Mouse (Mus musculus) retina, postnatal 1 day (tissue): Measurements from ENCODE around the gene Poc1b.

Experiments used
- DNase-seq: peaks from one replicate; pipeline ENCODE4 v3.0.0-alpha.2; 2012

Gene Poc1b

DNA sequence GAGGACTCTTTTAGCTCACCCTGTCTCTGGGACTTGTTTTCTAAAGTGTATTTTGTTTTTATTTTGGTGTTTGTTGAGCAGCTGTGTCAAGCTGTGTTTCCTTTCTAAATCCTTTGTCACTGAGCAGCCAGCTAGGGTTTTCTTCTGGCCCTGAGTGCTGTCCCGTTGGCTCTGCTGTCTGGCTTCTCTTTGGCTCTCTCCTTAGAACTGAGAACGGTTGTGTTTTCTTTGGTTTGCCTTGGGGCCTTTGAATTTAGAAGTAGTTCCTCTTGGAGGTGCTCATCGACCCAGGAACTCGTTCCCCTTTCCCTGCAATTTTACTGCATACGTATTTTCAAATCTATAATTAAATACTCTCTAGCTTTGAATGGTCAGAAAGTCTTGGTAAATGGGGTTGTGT, 56.2 kb downstream of the Poc1b start:
- no peak for DNase-seq

DNA sequence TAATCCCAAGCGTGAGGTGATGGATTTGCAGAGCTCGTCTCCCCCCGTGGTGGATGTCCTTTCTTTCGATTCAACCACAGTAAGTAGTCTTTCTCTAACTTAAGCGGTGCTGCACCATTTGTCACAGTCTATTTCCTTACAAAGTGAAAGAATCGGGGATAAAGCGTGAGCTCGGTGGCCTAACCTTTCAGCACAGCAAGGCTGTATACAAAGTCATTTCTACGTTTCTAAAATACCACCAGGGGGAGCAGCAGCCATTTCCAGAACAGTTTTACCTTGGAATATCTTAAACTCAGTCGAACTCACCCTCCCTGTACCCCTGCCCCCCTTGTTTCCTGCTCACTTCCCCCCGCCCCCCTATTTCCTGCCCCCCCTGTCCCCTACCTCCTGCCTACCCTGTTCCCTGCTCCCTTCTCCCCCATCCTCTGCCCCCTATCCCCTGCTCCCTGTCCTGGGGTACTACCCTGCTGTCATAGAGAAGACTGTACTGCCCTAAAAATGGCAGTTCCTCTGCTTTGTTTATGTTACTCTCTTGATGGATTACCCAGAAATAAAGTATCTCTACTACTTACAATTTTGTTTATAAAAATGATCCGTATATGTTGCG, 58.1 kb downstream of the Poc1b start:
- peak; percentile 76 for DNase-seq

DNA sequence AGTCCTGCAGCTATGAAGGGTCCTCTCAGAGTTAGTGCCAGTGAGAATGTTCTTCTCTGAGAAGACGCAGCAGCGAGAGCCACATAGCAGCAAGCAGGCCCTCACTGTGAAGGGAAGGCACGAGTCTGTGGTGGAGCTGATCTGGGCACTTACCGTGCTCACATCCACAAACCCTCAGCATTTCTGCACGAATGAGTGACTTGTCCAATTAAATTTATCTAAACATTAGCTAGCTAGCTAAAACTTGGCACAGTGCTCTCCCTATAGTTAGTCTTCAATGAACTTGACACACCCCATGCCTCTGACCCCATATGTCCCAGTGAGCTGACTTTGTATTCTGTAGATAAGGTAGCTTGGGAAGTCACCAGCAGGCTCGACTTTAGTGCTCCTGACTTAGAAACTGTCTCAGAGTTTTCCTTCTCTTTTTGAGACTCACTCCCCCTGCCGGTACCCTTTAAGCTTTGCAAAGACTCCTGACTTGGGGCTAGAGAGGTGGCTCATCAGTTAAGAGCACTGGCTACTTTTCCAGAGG, 59.0 kb downstream of the Poc1b start:
- peak; percentile 84 for DNase-seq

DNA sequence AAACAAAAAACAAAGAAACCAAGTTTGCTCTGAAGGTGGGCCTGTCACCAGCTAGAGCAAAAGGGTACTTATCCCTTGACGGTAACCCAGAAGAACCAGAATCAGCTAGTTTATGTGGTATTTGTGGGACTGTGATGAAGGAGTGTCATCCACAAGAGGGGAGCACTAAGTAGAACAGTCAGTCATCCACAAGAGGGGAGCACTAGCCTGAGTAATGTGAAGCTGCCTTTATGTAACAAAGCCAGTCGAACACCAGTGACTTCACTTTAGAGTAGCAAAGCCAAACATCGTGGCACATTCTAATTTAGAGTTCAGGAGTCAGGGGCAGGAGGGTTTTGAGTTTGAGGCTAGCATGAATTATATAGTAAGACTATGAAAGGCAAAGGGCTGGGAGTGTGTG, 59.6 kb downstream of the Poc1b start:
- no peak for DNase-seq

DNA sequence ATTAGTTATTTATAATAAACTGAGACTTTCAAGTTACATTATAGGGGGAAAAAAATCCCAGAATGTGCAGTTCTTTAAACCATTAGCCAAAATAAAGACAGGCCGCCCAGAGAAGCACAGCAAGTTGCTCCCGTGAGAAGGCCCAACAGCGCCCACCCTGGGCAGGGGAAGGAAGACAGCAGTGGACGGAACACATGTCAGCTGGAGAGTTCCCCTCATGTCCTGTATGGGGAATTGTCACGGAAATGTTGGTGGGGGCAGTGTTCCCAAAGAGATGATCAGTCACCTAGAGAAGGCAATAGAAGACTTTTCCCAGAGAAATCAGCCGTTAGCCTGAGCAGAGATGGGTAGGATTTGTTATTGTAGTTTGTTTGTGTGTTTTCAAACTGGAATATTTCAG, 61.6 kb downstream of the Poc1b start:
- DNase-seq = no peak

DNA sequence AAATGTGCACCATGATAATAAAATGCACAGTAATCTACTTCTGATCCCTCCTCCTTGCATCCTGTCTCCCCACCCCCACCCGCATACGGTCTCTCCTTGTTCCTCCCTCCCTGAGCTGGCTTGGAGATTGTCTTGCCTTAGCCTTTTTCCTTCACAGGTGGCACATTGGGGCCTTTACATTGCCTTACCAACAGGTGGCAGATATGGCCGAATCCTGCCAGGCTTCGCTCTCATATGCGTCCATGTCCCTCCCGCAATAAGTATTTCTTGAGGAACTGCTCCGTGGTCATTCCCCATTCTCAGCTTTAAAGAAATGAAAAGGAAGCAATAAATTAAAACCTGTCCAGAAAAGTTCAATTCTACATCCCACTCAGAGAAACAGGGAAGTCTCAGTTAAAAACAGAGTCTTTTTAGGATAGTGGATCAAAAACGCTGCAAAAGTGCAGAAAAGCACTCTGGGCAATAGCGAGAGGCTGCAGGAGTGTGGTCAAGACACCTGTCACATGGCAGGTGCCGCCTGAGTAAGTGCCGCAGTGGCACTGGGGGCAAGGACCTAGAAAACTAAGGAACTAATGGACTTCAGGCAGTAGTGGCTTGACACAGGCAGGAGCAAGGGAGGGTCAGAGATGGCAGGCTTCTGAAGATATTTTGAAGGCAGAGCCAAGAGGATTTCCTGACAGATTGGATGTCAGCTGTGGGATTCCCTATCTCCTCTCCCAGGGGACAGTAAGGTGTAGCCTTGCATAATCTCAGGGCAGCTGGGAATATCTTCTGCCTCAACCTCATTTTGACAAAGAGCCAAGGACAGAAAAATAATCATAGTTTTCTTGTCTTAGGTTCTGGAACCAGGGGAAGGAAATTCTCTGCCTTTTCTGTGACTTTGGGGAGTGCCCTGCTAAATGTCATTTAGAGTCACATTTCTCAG, 62.3 kb downstream of the Poc1b start:
- no peak for DNase-seq

DNA sequence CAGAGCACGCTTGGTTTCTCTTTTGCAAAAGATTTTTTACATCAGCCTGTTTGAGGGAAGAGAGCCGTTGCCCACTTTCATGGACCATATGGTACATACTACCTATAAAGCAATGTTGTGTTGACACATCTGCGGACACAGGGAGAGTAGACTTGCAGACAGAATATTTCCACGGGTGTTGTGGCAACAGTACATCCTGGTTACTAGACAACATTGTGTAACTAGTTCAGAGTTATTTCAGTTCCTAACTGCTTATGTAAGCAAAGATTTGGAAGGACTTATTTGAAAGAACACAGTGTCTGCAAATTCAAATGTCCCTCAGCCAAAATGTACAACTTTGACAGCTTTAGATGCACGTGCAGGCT, 62.9 kb downstream of the Poc1b start:
- no peak for DNase-seq

DNA sequence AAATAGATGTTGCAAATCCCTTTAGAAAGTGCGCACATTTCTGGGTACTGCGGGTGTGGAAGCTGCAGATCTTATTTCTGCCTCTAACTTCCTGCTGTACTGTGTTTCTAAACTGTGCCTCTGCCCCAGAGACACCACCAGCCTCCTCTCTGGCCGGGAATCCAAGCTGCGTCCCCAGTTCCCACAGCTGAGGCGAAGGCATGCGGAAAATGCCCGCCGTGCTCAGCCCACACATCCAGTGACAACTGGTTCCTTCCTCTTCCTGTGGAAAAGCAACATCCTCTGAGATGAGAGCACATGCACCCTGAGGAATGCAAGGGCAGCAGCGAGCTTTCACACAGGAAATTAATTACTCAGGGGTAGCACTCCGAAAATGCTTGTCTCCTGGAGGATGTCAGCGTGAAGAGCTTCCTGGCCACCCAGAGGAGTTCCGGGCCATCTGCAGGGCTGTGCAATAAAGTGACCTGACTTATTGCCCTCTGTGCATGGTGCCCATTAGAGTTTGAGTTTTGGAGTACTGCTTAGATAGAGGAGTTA, 65.2 kb downstream of the Poc1b start:
- DNase-seq = peak; percentile 62

DNA sequence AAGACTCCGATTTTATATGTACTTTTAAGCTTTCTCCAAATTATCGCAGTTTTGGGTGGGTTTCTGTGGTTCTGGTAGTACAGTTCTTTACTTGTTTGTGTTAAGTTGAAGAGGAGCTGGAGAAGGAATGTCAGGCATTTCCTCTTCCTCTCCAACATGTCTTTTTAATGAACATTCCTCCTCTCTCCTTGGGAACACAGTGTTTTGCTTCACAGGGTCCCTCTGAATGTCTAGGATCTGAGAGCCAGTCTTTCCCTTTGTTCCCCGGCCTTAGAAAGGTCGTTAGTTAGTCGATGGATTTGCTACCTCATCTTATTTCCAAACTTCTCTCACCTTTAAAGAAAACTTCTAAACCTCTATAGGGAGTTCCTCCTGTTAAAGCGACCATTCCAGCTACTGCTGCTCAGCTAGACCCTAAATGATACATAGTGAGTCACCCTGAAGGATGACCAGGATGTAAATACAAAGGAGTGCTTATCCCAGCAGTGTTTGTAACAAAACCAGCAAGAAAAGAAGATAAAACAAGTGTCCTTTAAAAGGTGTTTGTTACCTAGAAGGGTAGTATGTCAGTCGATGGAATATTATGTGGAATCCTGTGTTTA, 66.2 kb downstream of the Poc1b start:
- no peak for DNase-seq

DNA sequence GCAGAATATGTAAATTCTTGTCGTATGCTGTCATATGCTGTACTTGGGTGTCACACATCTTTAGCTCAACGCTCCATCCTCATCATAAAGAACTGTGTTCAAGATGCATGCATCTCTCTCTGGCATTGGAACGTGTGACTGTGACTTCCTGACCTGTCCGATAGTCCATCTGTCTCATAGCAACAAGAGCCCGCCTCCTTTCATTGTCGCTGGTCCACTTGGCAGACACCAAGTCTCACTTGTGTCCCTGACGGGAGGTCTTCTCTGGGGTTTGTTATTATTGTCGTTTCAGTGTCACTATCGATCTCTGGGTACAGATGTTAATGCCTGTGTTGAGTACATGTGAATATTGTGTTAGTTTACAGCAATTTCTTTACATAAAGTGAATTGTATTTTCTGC, 70.1 kb downstream of the Poc1b start:
- DNase-seq = no peak

DNA sequence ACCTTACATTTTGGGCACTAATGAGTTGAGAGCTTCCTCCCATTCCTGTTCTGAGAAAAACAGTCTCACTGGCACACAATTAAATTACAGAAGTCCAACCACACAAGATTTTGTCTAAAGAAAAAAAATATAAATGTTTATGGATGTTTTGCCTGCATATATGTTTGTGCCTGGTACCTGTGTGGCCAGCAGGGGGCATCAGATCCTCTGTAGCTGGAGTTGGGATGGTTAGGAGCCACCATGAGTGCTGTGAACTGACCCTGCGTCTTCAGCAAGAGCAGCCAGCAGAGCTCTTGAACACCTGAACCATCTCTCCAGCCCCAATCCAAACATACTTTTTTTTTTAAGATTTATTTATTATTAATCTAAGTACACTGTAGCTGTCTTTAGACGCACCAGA, 71.3 kb downstream of the Poc1b start:
- DNase-seq = no peak

DNA sequence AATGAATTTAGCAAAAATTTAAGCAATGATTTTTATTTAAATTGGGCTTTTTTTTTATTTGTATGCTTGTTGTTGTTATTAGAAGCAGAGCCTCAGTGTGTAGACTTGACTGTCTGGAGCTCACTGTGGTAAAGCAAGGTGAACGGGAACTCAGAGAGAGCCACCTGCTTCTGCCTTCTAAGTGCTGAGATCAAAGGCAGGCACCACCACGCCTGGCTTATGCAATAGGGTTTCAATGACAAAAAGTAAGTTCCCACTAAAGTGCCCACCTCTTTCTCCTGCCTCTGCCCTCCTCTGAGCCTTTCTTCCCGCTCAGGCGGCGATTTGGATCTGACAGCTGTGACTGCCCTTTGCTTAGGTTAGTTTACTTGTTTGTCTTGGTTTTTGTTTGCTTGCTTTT, 72.3 kb downstream of the Poc1b start:
- DNase-seq = no peak

DNA sequence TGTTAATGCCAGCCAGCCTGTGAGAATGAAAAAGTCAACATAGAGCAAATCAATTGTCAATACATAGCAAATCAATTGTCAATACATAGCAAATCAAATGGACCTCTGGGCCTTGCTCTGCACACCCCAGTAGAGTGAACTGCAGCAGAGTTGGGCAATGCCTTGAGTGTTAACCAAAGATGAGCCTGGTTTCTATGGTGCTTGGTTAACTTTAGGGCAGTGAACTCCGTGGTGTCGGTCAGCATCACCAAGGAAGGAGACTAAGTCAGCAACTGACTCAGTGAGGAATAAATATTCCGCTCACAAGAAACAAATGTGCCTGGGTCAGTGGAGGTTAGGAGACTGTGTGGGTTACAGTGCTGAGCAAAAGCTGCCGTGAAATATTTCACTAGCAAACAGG, 72.7 kb downstream of the Poc1b start:
- no peak for DNase-seq

DNA sequence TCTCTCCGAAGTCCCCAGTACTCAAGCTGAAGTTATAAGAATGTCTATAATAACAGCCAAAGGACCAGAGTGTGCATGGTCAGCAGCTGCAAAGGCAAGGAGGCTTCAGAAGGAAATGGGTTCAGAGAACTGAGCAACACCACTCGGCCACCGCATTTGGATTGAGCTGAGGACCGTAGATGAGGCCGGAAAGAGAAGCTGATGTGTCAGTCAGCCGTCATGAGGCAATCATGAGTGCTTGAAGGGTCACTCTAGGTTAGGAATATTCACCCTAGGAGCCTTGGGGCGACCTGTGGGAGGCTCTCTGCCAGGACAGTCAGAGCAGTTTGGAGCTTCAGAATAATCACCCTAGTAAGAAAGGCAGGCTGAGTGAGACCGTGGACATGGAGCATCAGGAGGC, 74.7 kb downstream of the Poc1b start:
- no peak for DNase-seq

DNA sequence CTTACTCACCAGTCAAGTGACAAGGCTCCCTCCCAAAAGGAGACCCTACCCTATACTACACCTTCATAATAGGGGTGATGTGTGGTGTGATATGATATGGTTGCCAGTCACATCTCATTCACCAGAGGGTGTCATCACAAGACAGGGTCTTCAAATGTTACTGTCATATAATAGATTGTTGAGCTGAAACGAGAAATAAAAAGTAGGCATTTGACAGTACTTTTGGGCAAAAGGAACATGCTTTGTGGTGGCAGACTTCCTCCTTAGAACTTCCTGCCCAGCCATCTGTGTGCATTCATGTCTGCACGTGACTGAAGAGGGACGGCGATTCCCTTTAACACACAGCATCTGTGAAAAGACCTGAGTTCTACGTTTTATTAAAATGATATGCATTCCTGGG, 75.3 kb downstream of the Poc1b start:
- no peak for DNase-seq

DNA sequence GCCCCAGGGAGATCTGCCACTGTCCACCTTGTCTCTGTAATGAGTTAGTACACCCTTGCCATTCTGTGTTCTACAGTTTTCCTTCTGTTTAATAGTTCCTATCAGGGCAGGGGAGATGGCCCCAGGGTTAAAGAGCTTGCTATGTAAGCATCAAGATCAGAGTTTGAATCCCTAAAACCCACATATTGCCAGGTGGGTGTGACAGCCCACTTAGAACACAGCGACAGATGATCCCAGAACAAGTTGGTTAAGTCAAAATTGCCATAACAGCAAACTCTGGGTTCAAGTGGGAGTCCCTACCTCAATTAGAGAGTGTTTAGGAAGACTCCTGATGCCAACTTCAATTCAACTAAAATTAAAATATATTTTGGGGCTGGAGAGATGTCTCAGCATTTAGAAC, 81.3 kb downstream of the Poc1b start:
- DNase-seq = no peak

DNA sequence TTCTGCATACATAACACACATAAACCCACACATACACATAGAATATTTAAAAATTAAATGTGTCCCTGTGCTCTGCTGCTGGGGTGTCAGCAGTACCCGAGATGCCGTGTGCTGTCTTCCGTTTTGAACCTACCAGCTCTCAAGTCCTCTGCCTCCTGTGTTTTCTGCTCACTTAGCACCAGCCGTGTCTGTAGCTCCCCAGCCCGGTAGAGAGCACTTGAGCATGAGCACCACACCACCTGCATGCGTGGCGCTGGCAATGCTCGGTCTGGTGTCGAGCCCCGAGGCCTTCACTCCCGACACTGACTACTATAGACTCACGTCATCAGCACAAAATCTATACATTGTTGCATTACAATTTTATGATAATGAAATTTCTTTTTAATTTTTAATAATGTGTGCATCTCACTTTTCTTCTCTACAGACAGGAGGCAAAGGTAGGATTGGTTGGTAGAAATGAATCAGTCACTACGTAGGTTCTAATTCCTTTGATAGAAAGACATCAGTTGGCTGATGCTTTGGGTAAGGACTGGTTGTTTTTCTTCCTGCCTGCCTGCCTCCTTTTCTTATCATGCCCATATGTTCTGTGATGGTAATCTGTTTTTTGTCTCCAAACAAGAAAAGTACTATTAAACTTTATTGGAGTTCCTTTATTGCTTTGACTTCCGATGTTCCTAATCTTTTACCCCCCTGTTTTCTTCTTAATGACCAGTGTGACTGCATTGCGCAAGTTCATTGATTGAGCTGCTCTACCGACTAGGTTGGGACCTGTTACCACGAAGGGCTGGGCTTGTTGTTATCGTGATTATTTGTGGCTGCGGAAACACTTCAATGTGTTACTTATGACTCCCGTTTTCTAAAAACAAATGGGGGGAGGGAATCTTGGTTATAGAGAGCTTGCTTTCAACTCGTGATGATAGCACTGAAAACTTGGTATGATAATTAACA, 82.1 kb downstream of the Poc1b start:
- DNase-seq = no peak

DNA sequence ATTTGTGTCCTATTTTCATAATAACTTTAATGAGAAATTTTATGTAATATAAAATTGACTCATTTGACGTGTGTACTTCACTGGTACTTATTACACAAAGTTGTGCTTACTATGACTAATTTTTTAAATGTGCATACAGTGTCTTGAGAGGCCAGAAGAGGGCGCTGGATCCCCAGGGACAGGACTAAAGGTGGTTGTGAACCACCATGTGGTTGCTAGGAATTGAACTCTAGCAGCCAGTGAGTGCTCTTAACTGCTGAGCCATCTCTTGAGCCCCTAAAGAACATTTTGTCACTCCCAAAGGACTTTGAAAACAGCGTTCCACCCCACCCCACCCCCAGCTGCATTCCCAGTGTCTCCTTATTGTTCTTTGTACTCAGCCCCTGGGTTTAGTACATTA, 84.0 kb downstream of the Poc1b start:
- peak; percentile 48 for DNase-seq

DNA sequence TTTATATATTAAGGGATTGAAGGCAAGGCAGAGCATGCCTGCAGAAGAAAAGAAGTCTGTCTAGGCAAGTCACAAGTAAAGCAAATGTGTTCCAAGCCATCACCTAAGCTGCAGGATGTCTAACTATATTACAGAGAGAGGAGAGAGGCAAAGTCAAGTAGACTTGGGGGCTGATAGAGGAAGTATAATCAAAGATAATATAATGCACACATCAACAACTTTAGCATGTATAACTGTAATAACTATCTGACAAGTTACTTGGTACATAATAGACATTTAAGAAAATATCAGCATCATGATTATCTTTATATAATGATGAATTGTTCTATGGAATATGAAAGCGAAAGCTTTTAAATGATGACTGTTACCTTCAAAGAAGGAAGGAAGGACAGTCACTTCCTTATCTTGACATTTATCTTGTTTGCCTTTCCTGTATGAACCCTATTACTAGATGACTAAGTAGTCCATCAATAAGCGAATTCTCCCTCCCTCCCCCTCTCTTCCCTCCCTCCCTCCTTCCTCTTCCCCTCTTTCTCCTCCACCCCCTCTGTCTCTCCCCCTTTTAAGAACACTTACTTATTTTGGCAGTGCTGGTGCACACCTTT, 87.7 kb downstream of the Poc1b start:
- no peak for DNase-seq

DNA sequence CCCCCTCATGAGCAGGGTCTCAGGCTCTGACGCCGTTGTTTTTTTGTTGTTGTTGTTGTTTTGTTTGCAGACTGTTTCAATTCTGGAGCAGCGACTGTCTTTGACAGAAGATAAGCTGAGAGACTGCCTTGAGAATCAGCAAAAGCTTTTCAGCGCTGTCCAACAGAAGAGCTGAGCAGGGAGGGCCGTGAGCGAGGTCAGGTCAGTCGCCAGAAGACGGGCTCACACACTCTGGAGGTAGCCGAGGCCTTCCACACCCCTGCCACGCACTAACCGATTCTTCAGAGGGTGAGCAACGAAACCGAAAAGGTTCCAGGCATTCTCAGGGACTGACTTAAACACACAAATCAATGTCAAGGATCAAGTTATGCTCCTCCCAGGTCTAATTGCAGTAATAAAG, 89.7 kb downstream of the Poc1b start:
- no peak for DNase-seq

DNA sequence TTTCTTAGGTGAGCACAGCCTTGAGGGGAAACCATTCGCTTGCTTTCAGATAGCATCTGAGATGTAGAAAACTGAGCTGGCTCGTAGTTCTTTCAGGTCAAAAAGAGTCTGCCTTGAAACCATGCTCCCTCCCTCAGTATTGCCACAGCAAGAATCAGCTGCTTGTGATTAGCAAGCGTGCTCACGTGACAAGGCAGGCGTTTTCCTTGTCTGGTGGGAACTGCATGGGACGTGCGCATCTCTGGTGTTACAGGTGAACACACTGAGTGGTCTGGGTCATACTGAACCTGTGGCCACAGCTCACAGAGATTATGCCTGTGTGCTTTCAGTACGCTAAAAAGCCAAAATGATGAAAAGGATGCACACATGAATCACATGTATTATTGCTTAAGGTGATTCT, 90.3 kb downstream of the Poc1b start:
- DNase-seq = no peak
